Mouse (Mus musculus) liver, embryonic 13.5 days (tissue): ENCODE data around the gene Per1. TPM values are rescaled to one million over a fixed set of nuclear protein-coding genes. Genes with fewer than 3 reads are reported as not detected.
A peak's percentile ranks its signal among the peaks of the same experiment; 100 is the strongest.

Experiments used
- ATAC-seq: fragments of 200-750 bp; cut with Nextera tagmentation; 2 replicates; pipeline ENCODE4 v1.8.0; 2017; ENCODE audit warnings: low read depth, mild to moderate bottlenecking, moderate number of reproducible peaks, moderate library complexity
- DNase-seq: peaks from one replicate; pipeline ENCODE4 v3.0.0; 2022
- H3K27ac ChIP-seq: fragments of 300-500 bp; sonication (generic); 2 replicates; pipeline ENCODE4 v1.5.1; 2015; ENCODE audit warnings: moderate library complexity, mild to moderate bottlenecking, inconsistent platforms
- H3K27me3 ChIP-seq: fragments of 300-500 bp; sonication (generic); 2 replicates; pipeline ENCODE4 v1.6.1; 2015; ENCODE audit warnings: mild to moderate bottlenecking, inconsistent platforms
- H3K36me3 ChIP-seq: fragments of 300-500 bp; sonication (generic); 2 replicates; pipeline ENCODE4 v1.6.1; 2015; ENCODE audit warnings: mild to moderate bottlenecking, inconsistent platforms
- H3K4me1 ChIP-seq: fragments of 300-500 bp; sonication (generic); replicated peaks from 2 replicates; pipeline ENCODE4 v1.6.1; 2015; ENCODE audit warnings: inconsistent platforms
- H3K4me2 ChIP-seq: fragments of 300-500 bp; sonication (generic); 2 replicates; pipeline ENCODE4 v1.6.1; 2015; ENCODE audit warnings: inconsistent platforms, mild to moderate bottlenecking, moderate library complexity
- H3K4me3 ChIP-seq: fragments of 300-500 bp; sonication (generic); replicated peaks from 2 replicates; pipeline ENCODE4 v1.5.1; 2015; ENCODE audit warnings: mild to moderate bottlenecking, inconsistent platforms
- H3K9ac ChIP-seq: fragments of 300-500 bp; sonication (generic); 2 replicates; pipeline ENCODE4 v1.6.1; 2015; ENCODE audit warnings: mild to moderate bottlenecking, inconsistent platforms
- H3K9me3 ChIP-seq: fragments of 300-500 bp; sonication (generic); replicated peaks from 2 replicates; pipeline ENCODE4 v1.6.1; 2016; ENCODE audit warnings: inconsistent platforms
- WGBS: fragments of 180-500 bp; shearing (Covaris S2); methylation state at CpG from one replicate; pipeline ENCODE4 v1.1.7; 2015; ENCODE audit not compliant: insufficient replicate concordance; 5-methylcytosine and 5-hydroxymethylcytosine counted together
- polyA plus RNA-seq: library from polyadenylated mRNA; unstranded; fragments of >200 nt; fragmentation: Nextera tagmentation; extraction: Ambion mirVana; gene quantifications from 2 replicates; pipeline ENCODE4 v1.2.1, GENCODE M21; 2015

The Per1 gene
- polyA plus RNA-seq, 1 experiment from 2014 or later, result 1.9 TPM

DNA sequence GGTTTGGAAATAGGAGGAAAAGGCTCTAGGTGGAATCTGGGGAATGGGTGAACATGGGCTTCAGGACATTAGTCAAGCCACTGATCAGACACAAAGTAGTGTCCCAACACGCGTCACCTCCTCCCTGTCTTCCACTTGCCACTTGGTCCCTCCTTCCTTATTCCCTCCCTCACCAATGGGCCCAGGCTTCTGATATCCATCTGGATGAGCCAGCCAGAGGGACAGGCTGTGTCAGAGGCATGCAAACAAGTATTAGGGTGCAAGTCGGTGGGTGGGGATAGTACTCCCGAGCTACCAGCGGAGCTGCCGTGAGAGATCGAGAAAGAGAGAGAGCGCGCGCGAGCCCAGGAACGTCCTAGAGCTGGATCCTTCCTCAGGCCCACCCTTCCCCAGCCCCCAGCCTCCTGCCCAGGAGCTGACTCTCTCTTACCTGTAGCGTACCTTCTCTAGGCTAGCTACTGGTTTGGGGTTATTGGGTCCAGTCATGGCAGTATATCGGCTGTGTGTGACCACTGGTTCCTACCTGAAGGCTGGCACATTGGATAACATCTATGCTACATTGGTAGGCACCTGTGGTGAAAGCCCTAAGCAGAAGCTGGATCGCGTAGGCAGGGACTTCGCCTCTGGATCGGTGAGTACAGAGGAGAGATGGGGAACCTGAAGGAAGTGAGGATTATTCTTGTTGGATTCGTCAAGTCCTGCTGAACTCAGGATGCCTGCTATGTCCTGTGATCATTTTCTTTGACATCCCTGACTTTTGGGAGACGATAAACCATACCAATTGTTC lies 31.1 kb downstream of the Per1 start:
- DNase-seq (no peak), ATAC-seq (no peak)

GRCm38 (mm10) chr11:69126706-69127095 lies 31.7 kb downstream of the Per1 start:
- peak overlapping the region; percentile 94 for H3K4me2 ChIP-seq
- no peaks in the 10 kb centered on the region for H3K36me3 ChIP-seq
- no peak for ATAC-seq
- H3K27me3 ChIP-seq, result peaks cover 38% of the 10 kb centered on the region
- H3K4me3 ChIP-seq, result peak overlapping the region; percentile 72
- 55% methylated on average over 2 of the region's 2 CpGs for WGBS
- peaks cover 37% of the 10 kb centered on the region for H3K4me1 ChIP-seq
- no peaks in the 10 kb centered on the region for H3K9me3 ChIP-seq
- no peak for DNase-seq
- peak overlapping the region; percentile 73; the same call in 1 of the 2 replicates for H3K9ac ChIP-seq
- no peak overlapping the region for H3K27ac ChIP-seq

More for the DNA sequence above, 31.1 kb downstream of the Per1 start:
- Histone ChIP-seq H3K9ac (peak overlapping the region; percentile 73), H3K36me3 (no peaks in the 10 kb centered on the region), H3K4me3 (peak overlapping the region; percentile 72), H3K27ac (no peak overlapping the region), H3K27me3 (peaks cover 42% of the 10 kb centered on the region), H3K4me2 (peak overlapping the region; percentile 94), H3K9me3 (no peaks in the 10 kb centered on the region), H3K4me1 (peaks cover 43% of the 10 kb centered on the region)
- 12% methylated on average over 20 of the region's 20 CpGs for WGBS

- peaks cover 34% of the 10 kb centered on the region for H3K27me3 ChIP-seq
- H3K9me3 ChIP-seq, result no peaks in the 10 kb centered on the region
- no peak overlapping the region for H3K4me2 ChIP-seq
- no peak overlapping the region for H3K27ac ChIP-seq
- no peak overlapping the region for H3K4me3 ChIP-seq
- H3K9ac ChIP-seq, result no peak overlapping the region
- DNase-seq (no peak), ATAC-seq (no peak)
- H3K4me1 ChIP-seq, result peaks cover 22% of the 10 kb centered on the region
- no peaks in the 10 kb centered on the region for H3K36me3 ChIP-seq
- WGBS, result 43% methylated on average over 8 of the region's 8 CpGs
These were observed 33.6 kb downstream of the Per1 start for GRCm38 (mm10) chr11:69128426-69129122.

GRCm38 (mm10) chr11:69133566-69133922 lies 38.5 kb downstream of the Per1 start:
- Histone ChIP-seq H3K4me1 (peaks cover 15% of the 10 kb centered on the region), H3K27me3 (peaks cover 28% of the 10 kb centered on the region), H3K9ac (peak overlapping the region; percentile 44; the same call in 1 of the 2 replicates), H3K36me3 (no peaks in the 10 kb centered on the region), H3K9me3 (no peaks in the 10 kb centered on the region), H3K4me3 (peak overlapping the region; percentile 46), H3K27ac (no peak overlapping the region), H3K4me2 (peak overlapping the region; percentile 69)
- DNase-seq, result no peak
- 33% methylated on average over 5 of the region's 5 CpGs for WGBS
- ATAC-seq, result no peak

- H3K27me3 ChIP-seq, result peaks cover 28% of the 10 kb centered on the region
- no peak overlapping the region for H3K27ac ChIP-seq
- peaks cover 15% of the 10 kb centered on the region for H3K4me1 ChIP-seq
- H3K4me2 ChIP-seq, result peak overlapping the region; percentile 69
- 8% methylated on average over 34 of the region's 34 CpGs for WGBS
- peak; percentile 51 for ATAC-seq
- H3K36me3 ChIP-seq, result no peaks in the 10 kb centered on the region
- H3K9ac ChIP-seq, result peak overlapping the region; percentile 44; the same call in 1 of the 2 replicates
- H3K4me3 ChIP-seq, result peak overlapping the region; percentile 46
- no peak for DNase-seq
- H3K9me3 ChIP-seq, result no peaks in the 10 kb centered on the region
These were observed 39.1 kb downstream of the Per1 start for GRCm38 (mm10) chr11:69133923-69134621.

DNA sequence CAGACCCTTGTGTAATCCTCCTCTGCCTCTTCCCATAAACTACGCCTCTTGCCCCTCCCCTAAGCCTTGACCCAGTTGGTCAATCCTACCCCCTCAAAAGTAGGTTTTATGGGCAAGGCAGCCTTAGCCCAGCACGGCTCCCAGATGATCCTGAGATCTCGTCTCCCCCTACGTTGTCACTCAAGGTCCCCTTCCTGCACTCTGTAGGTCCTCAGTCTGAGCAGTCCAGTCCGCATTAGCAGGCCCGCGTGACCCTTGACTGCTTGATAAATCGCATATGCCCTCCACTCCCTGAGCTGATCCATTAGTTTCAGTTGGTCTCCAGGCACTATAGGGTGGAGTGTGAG lies 39.6 kb downstream of the Per1 start:
- DNase-seq (no peak), ATAC-seq (peak; percentile 34; the same call in 1 of the 2 replicates)
- WGBS, result 44% methylated on average over 8 of the region's 8 CpGs
- peaks cover 15% of the 10 kb centered on the region for H3K4me1 ChIP-seq
- peak overlapping the region; percentile 46 for H3K4me3 ChIP-seq
- no peaks in the 10 kb centered on the region for H3K36me3 ChIP-seq
- H3K4me2 ChIP-seq, result peak overlapping the region; percentile 69
- H3K9ac ChIP-seq, result no peak overlapping the region
- H3K27me3 ChIP-seq, result peaks cover 27% of the 10 kb centered on the region
- H3K27ac ChIP-seq, result no peak overlapping the region
- H3K9me3 ChIP-seq, result no peaks in the 10 kb centered on the region

GRCm38 (mm10) chr11:69135361-69135760 lies 40.3 kb downstream of the Per1 start:
- 60% methylated on average over 6 of the region's 6 CpGs for WGBS
- Histone ChIP-seq H3K4me1 (peaks cover 15% of the 10 kb centered on the region), H3K4me2 (no peak overlapping the region), H3K27ac (no peak overlapping the region), H3K27me3 (peaks cover 23% of the 10 kb centered on the region), H3K4me3 (no peak overlapping the region), H3K9me3 (no peaks in the 10 kb centered on the region), H3K36me3 (no peaks in the 10 kb centered on the region), H3K9ac (no peak overlapping the region)
- ATAC-seq (no peak), DNase-seq (no peak)

DNA sequence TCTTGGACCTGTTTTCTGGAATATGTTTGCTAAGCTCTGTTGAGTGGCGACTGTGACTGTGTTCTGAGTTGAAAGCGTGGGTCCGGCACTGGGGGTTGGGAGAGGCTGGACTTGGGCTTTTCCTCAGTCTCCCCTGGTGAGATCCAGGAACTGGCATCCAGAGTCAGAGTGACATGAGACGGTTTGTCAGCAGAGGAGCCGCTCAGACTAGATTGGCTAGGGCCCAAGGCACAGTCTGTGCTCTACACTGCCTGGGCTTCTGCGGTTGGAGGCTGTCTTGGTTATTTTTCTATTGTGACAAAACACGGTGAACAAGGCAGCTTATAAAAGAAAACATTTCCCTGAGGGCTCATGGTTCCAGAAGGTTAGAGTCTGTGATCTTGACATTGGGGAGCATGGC lies 52.5 kb downstream of the Per1 start:
- Histone ChIP-seq H3K4me3 (no peak overlapping the region), H3K27ac (no peak overlapping the region), H3K27me3 (peaks cover 28% of the 10 kb centered on the region), H3K9ac (no peak overlapping the region), H3K36me3 (no peaks in the 10 kb centered on the region), H3K4me2 (no peak overlapping the region), H3K9me3 (no peaks in the 10 kb centered on the region), H3K4me1 (peaks cover 5% of the 10 kb centered on the region; the same call in 1 of the 2 replicates)
- DNase-seq (no peak), ATAC-seq (no peak)
- WGBS, result 75% methylated on average over 7 of the region's 7 CpGs

DNA sequence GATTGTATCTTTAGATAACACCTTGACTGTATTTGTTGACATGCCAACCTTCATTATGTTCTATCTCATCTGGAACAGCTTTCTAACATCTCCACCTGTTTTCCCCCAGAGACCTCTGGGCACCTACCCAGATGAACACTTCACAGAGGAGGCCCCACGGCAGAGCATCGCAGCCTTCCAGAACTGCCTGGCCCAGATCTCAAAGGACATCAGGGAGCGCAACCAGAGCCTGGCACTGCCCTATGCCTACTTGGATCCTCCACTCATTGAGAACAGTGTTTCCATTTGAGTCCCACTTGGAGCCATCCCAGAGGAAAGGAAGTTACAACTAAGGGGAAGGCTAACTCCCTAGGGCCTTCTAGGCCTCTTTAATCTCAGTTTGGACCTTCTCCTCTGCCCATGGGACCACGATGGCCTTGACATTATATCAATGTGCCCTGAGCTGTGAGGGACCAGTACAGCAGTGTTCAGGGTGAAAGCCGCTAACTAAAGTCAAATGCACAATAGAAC lies 53.5 kb downstream of the Per1 start:
- DNase-seq, result no peak
- Histone ChIP-seq H3K4me1 (peaks cover 5% of the 10 kb centered on the region; the same call in 1 of the 2 replicates), H3K27ac (no peak overlapping the region), H3K27me3 (peaks cover 29% of the 10 kb centered on the region), H3K36me3 (no peaks in the 10 kb centered on the region), H3K4me2 (no peak overlapping the region), H3K4me3 (no peak overlapping the region), H3K9me3 (no peaks in the 10 kb centered on the region), H3K9ac (no peak overlapping the region)
- 70% methylated on average over 5 of the region's 5 CpGs for WGBS
- ATAC-seq, result no peak

DNA sequence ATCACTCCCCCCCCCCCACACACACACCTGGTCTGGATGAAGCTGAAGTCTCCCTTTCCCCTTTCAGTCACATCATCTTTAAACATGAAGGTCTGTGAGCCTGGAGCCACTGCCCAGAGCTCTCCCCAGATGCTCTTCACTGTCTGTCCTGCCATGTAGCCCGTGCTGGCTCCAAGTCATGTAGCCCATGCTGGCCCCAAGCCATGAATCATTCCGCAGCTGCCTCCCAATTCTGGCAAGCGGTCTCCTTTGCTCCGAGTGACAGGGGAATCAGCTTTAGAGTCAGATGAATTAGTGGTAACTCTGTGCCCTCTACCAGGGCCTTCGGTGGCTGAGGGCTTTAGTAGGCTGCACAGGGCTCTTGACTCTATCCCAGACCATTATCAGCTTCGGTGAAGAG lies 54.7 kb downstream of the Per1 start:
- H3K9ac ChIP-seq, result no peak overlapping the region
- peaks cover 40% of the 10 kb centered on the region for H3K27me3 ChIP-seq
- no peaks in the 10 kb centered on the region for H3K9me3 ChIP-seq
- H3K27ac ChIP-seq, result no peak overlapping the region
- no peak overlapping the region for H3K4me2 ChIP-seq
- ATAC-seq, result no peak
- DNase-seq, result no peak
- no peaks in the 10 kb centered on the region for H3K36me3 ChIP-seq
- H3K4me1 ChIP-seq, result peaks cover 5% of the 10 kb centered on the region; the same call in 1 of the 2 replicates
- H3K4me3 ChIP-seq, result no peak overlapping the region
- WGBS, result 64% methylated on average over 6 of the region's 6 CpGs

- WGBS, result 5% methylated on average over 7 of the region's 7 CpGs
- H3K27ac ChIP-seq, result no peak overlapping the region
- ATAC-seq, result no peak
- H3K4me3 ChIP-seq, result 0 out of 2 replicates have a peak overlapping the region, but pooled peaks have one; percentile 11
- H3K9ac ChIP-seq, result no peak overlapping the region
- H3K27me3 ChIP-seq, result peaks cover 44% of the 10 kb centered on the region
- DNase-seq, result peak; percentile 44
- H3K4me2 ChIP-seq, result peak overlapping the region; percentile 19
- no peaks in the 10 kb centered on the region for H3K36me3 ChIP-seq
- peaks cover 8% of the 10 kb centered on the region for H3K4me1 ChIP-seq
- H3K9me3 ChIP-seq, result no peaks in the 10 kb centered on the region
These were observed 55.4 kb downstream of the Per1 start for GRCm38 (mm10) chr11:69150444-69150843.
